Mouse (Mus musculus) MEL-GATA-1-ER (cell line): ENCODE results near the gene Gm3029.
"Not testable (repeated sequence)": the region's sequence is repeated elsewhere in the genome, so short reads cannot be mapped to it uniquely, and the experiment has no call there.

Experiments
- DNase-seq: peaks from one replicate; pipeline ENCODE4 v3.0.0-alpha.2; 2012; ENCODE audit warnings: low read depth; ENCODE audit errors: extremely low read depth

The Gm3029 gene

DNA sequence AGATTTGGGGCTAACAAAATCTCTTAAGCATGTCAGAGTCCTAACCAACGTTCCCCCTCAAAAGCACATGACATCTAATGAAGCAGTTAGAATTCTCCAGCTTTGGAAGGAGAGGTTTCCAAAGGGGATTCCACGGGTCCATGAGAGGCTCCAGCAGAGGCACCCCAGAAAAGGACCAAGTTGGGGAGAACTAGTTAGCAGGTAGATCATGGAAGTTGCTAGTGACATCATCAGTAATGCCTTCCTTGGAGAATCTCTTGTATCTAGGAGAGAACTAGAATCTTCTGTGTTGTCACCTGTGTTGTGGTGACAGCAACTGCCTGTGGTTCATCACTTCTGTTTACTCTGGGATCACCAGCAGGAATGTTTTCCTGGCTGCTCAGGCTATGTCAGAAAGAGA lies at the start of gene Gm3029:
TSS of gene Gm3029 (plus strand) at position 301 of the 400 bp plus-strand sequence.
- DNase-seq = not testable (repeated sequence)

DNA sequence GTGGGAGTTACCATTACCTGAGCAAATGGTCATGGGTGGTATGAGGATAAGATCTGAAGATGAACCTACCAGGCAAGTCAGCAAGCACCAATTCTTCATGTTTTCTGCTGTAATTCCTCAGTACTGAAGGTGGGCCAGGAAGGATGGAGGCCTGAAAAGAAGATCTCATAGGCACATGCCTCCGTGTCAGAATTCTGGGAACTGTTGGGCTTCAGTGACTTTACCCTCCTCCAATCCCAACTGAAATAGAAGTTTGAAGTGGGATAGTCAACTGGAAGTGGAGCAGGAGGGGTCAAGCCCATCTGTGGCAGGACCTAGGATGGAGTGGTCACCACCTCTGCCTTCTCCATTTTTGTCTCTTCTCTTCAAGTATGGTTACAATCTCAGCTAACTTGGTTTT lies 47.7 kb upstream of the Gm3029 start, which contains the start of gene Gm2916:
TSS of gene Gm2916 (plus strand) at position 301 of the 400 bp plus-strand sequence.
- not testable (repeated sequence) for DNase-seq

DNA sequence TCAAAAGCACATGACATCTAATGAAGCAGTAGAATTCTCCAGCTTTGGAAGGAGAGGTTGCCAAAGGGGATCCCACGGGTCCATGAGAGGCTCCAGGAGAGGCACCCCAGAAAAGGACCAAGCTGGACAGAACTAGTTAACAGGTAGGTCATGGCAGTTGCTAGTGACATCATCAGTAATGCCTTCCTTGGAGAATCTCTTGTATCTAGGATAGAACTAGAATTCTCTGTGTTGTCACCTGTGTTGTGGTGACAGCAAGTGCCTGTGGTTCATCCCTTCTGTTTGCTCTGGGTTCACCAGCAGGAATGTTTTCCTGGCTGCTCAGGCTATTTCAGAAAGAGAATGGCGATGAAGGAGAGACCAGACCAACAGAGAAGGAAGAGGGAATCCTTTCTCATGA lies 31.7 kb downstream of the Gm3029 start, which contains the start of gene Gm3095:
TSS of gene Gm3095 (plus strand) at position 301 of the 400 bp plus-strand sequence.
- not testable (repeated sequence) for DNase-seq
